Mouse (Mus musculus) embryonic stem cell, embryonic (primary cell): Measurements from ENCODE around the gene Arid5b.

Experiments used
- CTCF ChIA-PET, 4 experiments: fragments of 300-600 bp in 2 of 4; fragments of 350-600 bp in 2 of 4; sonication (Branson Sonifier 250); formaldehyde crosslinking; loops; one replicate each; lab custom pipeline; 2022; ENCODE audit warnings: inconsistent platforms in 2 of 4; lab: Charles Lee
- POLR2A ChIA-PET, 4 experiments: fragments of 300-600 bp in 2 of 4; fragments of 350-600 bp in 2 of 4; sonication (Branson Sonifier 250); formaldehyde crosslinking; loops; one replicate each; lab custom pipeline; 2022; ENCODE audit warnings: antibody characterized with exemption in 4 of 4, inconsistent platforms in 1 of 4; lab: Charles Lee

Gene Arid5b

DNA sequence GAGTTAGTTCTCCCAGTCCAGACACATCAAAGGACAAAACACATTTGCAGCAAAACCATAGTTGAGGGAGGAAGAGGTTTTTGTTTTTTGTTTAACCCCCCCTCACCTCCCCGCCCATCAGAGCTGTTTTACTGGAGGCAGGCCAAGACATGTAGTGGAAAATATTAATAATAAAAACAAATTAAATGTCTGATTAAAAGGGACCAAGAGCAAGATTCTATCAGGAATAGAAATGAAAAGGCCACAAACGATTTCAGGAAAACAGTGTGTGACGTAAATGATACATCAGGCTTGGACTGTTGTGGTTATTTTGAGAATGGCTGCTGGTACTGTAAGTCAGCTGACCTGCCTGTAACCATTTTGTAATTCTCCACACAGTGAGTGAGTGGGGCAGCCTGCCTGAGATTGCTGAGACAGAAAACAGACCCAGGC lies 85.7 kb downstream of the Arid5b start:
- POLR2A ChIA-PET, result interaction anchor here in 3 of 4 experiments (0.6 to 4.6 kb wide), 5 partner anchors 11 to 1160 kb away, joined by 3 to 36 read pairs (median 3); partner anchors contain the start of gene Cdk1 (in 1 of the 3)
- CTCF ChIA-PET, result interaction anchor here in 1 of 4 experiments (0.7 kb wide), 1 partner anchor 19 kb away, joined by 3 read pairs; no protein-coding TSS in a partner anchor

DNA sequence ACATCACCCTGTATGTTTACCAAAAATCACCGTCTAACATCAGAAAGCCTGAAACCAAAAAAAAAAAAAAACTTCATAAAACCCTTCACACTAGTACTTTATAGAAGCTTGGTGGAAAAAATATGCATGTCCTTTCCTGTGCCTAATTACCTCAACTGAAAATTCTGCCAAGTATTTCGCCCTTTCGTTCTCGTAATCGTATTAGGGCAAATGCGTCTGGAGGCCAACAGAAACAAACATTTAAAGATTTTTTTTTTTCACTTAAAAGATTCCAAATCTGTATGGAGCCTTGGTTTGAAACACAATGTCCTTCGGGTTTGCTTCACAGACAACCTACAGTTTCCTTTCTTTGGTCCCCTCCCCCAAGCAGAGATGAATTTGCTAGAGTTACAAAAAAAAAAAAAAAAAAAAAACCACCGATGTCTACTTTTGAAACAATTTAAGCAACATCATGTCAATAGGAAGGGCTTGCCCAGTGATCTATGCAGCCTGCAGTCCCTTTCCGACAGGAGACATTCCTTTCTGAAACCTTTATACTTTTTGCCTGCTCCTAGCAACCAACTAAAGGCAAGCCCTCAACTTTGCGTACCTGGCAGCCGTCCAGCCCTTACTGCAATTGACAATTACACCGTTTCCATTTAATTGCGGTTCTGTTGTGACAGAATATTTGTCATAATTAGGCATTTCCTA lies 86.7 kb downstream of the Arid5b start:
- CTCF ChIA-PET, result no interaction called here
- POLR2A ChIA-PET, result interaction anchor here in 3 of 4 experiments (0.6 to 4.6 kb wide), 6 partner anchors 10 to 976 kb away, joined by 3 to 36 read pairs (median 3); no protein-coding TSS in a partner anchor

DNA sequence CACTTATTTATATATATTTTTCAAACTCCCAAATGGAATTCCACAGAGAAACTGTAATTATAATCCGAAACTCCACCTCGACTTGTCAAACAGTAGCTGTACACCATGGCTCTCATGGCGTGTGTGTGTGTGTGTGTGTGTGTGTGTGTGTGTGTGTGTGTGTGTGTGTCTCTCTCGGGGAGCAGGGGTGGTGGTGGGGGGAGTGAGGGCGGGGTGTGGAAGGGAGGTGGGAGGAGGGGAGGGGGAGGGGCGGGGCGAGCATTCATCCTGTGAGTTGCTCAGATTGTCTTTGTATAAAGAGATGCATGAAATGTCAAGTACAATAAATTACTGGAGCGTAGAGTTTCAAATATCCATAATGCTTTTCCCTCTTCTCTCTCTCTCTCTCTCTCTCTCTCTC lies 87.4 kb downstream of the Arid5b start:
- CTCF ChIA-PET, result no interaction called here
- POLR2A ChIA-PET, result interaction anchor here in 2 of 4 experiments (0.8 to 2.3 kb wide), 3 partner anchors 10 to 21 kb away, joined by 3 to 13 read pairs (median 3); no protein-coding TSS in a partner anchor

DNA sequence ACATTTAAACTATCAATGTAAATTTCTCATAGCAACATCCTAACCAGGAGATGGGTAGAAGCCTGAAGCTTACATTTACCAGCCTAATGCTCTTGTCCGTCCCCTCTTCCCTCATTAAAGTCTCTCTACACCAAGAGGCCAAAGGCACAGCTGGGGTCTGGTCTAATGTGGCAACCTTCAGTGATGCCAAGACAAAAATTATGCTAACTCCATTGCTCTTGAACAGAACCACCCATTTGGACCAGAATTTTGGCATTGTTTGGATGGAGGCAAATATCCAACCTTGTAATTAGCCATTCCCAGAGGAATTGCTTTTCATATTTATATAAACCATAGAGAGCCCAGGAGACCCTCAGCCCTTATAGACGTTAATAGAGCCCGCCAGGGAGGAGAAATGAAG lies 88.7 kb downstream of the Arid5b start:
- ChIA-PET POLR2A (interaction anchor here in 2 of 4 experiments (0.7 to 2.3 kb wide), 5 partner anchors 8 to 41 kb away, joined by 3 to 13 read pairs (median 4); no protein-coding TSS in a partner anchor), CTCF (no interaction called here)

DNA sequence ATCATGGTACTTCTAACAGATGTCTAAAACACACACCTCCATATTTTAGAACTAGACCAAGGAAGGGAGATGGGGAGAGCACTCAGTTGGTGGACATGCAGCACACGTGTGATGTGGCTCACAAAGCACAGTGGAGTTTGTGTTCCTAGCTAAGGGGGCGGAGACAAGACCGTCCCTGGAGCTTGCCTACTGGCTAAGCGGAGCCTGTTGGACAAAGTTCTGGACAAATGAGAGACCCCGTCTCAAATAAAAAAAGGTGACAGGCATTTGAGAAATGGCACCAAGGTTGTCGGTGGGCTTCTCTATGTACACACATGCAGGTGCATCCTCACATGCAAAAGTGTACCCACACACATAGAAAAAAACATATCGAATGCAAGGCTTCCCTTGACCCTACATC lies 95.4 kb downstream of the Arid5b start:
- CTCF ChIA-PET, result interaction anchor here in 2 of 4 experiments (1.2 to 1.5 kb wide), 2 partner anchors 100 kb away, joined by 3 to 4 read pairs; no protein-coding TSS in a partner anchor

DNA sequence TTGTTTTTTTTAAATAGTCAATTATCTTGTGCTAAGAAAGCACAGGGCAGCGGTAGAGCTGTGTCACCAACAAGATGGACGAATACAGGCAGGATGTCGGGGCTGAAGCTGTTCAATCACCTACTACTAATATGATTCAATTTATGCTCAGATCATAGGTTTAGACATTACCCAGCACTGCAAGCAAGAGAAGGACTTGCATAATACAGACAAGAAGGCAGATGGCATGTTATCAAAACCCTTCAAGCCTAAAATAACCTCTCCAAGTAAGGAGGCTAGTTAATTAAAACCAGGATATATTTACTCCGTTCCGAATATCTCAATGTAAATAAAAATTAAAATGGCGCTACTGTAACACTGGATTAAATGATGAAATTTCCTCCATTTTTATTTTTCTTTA lies 96.3 kb downstream of the Arid5b start:
- ChIA-PET POLR2A (interaction anchor here (0.5 to 9.4 kb wide), 42 partner anchors 8 to 173 kb away, joined by 3 to 175 read pairs (median 4); no protein-coding TSS in a partner anchor), CTCF (interaction anchor here in 3 of 4 experiments (1.1 to 1.2 kb wide), 3 partner anchors 10 to 169 kb away, joined by 3 read pairs; no protein-coding TSS in a partner anchor)

More for the DNA sequence above, 95.4 kb downstream of the Arid5b start:
- POLR2A ChIA-PET, result interaction anchor here in 3 of 4 experiments (0.7 to 9.4 kb wide), 37 partner anchors 11 to 100 kb away, joined by 3 to 175 read pairs (median 4); no protein-coding TSS in a partner anchor

DNA sequence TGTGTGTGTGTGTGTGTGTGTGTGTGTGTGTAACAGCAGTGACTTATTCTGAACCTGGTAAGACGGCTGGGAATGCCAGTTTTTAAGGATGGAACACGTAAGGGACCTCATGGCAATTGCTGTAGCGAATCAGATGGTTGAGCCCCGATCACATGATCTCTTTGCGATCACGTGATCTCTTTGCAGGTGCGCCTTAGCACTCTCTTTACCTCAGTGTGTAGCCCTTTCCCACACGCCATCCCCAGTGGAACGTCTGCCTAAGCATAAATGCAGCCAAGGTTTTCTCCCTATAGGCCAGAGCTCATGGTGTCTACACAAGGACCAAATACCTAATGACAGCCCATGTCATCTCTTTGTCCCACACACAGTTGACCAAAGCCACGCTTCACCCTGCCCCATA lies 97.4 kb downstream of the Arid5b start:
- CTCF ChIA-PET, result interaction anchor here in 1 of 4 experiments (1.2 kb wide), 1 partner anchor 9 kb away, joined by 3 read pairs; no protein-coding TSS in a partner anchor
- POLR2A ChIA-PET, result interaction anchor here (0.6 to 9.4 kb wide), 46 partner anchors 9 to 172 kb away, joined by 3 to 175 read pairs (median 4); partner anchors contain the start of gene Arid5b (in 2 of the 4)

DNA sequence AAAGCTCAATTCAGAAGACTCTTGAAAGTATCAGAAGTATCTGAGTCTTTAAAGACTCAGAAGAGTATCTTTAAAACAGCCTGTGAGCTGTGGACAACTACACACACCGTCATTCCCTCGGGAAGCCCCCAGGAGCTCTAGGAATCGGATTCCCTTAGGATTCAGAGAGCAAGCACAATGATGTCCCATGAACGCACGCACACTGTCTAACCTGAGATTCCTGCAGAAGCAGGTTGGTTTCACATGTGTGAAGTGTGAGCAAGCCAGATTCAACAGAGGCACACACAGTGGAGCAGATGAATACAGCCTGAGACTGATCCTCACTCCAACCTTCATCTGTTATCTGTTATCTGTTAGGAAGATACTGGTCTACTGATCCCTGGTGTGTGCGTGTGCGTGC lies 97.8 kb downstream of the Arid5b start:
- POLR2A ChIA-PET, result interaction anchor here (0.5 to 9.4 kb wide), 46 partner anchors 9 to 283 kb away, joined by 3 to 175 read pairs (median 6); partner anchors contain the start of gene Arid5b (in 2 of the 4)
- CTCF ChIA-PET, result no interaction called here

DNA sequence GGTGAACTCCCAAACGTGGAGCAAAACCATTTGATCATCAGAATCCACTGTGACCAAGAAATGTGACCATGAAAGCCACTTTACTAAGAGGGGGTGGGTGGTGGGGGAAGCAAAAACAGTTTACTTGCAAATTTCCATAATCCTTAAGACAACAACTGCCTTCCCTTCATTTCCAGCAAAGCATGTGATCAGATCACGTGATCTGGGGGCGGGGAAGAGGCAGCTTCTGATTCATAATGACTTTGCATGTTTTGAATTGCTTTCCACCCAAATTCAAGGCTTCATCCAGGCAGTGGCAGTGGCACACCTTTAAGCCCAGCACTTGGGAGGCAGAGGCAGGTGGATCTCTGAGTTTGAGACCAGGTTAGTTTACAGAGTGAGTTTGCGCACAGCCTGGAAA lies 98.4 kb downstream of the Arid5b start:
- POLR2A ChIA-PET, result interaction anchor here (0.5 to 9.4 kb wide), 56 partner anchors 8 to 283 kb away, joined by 3 to 175 read pairs (median 6); partner anchors contain the start of gene Arid5b (in 1 of the 4)
- CTCF ChIA-PET, result no interaction called here

DNA sequence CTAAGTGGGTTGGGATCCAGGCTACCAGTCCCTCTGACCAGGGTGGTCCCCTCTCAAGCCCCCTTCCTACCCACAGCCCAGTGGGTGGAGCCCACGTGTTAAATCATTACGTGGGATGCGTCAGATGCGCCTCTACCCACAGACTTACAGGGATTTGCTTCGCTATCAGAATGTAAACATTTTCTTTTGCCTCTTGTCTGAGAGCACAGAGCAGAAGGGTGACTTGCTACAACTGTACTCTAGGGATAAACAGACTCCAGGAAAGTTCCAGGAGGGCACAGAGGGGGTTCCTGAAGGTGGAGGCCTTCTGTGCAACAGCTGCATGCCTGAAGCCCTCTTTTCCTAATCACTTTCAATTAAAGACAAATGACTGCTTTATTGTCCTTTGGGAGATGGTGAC lies 98.8 kb downstream of the Arid5b start:
- ChIA-PET POLR2A (interaction anchor here in 3 of 4 experiments (0.6 to 9.4 kb wide), 55 partner anchors 8 to 858 kb away, joined by 3 to 175 read pairs (median 5); partner anchors contain the start of gene Arid5b (in 1 of the 3)), CTCF (interaction anchor here in 1 of 4 experiments (0.6 kb wide), 1 partner anchor 97 kb away, joined by 4 read pairs; no protein-coding TSS in a partner anchor)

DNA sequence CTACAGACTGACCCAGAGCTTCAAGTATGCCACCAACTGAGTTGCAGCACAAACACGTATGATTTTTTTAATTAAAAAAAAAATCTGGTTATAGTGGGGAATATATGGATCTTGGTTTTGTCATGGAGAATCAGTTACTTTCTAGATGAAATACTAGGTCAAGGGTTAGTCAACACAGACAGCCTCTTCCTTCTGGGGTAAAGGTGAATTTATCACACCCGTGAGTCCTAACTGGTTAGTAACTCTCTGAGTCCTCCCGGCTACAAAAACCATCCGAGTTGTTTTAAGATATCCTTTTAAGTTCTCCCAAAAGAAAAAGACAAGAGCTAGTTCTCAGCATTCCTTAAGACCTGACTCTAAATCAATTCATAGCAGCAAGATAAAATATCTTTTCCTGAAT lies 99.2 kb downstream of the Arid5b start:
- ChIA-PET CTCF (interaction anchor here in 2 of 4 experiments (0.6 kb wide), 2 partner anchors 69 to 97 kb away, joined by 3 to 4 read pairs; no protein-coding TSS in a partner anchor), POLR2A (interaction anchor here (0.6 to 9.4 kb wide), 56 partner anchors 7 to 857 kb away, joined by 3 to 175 read pairs (median 5); partner anchors contain the start of gene Arid5b (in 1 of the 4))

DNA sequence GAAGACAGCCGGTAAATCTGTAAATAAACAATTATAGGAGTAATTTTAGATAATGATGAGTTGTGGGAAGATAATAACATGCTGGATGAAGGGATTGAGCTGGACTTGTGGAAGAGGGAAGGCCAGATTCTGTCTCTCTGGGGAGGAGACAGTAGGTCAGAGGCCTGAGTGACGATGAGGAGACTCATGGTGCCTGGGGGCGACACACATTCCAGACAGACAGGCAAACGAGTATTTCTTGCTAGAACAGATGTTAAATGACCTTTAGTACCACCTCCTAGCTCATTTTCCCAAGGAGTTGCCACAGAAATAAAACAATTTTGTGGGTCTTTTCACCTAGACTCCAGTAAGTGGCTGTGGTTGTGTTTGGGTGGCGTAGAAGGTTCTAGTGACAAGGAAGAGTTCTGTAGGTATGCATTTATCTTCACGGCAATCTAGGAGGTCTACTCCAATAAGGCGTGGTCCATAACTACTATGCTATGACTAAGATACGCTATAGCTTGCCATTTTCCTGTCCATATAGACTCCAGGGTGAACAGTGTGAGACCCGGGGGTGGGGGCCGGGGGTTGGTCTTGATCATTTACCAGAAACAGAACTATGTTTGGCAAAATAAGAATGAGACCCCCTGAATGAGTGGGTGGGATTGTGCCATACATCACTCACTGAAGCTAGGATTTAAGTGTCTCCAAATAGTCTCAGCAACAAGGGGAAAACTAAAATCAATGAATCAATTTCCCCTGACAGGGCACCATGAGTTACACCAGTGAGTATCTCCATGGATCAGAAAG lies 100.6 kb downstream of the Arid5b start:
- POLR2A ChIA-PET, result interaction anchor here in 3 of 4 experiments (0.6 to 9.4 kb wide), 28 partner anchors 10 to 879 kb away, joined by 3 to 175 read pairs (median 6); partner anchors contain the start of gene Arid5b (in 1 of the 3)

DNA sequence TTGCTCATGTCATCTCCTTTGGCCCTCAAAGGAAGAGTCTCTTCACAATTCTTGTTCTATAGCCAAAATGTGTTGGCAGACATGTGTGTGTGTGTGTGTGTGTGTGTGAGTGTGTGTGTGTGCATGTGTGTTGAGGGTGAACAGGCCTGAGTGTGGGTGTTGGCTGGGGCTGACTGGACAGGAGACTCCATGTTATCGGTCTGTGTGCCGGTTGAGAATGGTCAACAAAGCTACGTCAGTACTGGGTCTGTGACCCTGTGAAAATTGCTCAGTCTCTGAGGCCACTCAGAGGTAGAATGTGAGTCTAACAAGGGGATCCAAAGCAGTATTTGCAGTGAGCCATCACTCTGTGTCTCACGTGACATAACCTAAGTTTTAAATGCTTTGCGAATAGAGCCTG lies 102.7 kb downstream of the Arid5b start:
- ChIA-PET CTCF (interaction anchor here in 2 of 4 experiments (0.6 to 1.6 kb wide), 2 partner anchors 107 to 300 kb away, joined by 3 to 4 read pairs; no protein-coding TSS in a partner anchor), POLR2A (interaction anchor here in 2 of 4 experiments (0.6 to 9.4 kb wide), 4 partner anchors 37 to 1218 kb away, joined by 3 to 175 read pairs (median 72); no protein-coding TSS in a partner anchor)

More for the DNA sequence above, 100.6 kb downstream of the Arid5b start:
- CTCF ChIA-PET, result interaction anchor here in 2 of 4 experiments (0.5 kb wide), 2 partner anchors 50 to 356 kb away, joined by 3 to 7 read pairs; no protein-coding TSS in a partner anchor

DNA sequence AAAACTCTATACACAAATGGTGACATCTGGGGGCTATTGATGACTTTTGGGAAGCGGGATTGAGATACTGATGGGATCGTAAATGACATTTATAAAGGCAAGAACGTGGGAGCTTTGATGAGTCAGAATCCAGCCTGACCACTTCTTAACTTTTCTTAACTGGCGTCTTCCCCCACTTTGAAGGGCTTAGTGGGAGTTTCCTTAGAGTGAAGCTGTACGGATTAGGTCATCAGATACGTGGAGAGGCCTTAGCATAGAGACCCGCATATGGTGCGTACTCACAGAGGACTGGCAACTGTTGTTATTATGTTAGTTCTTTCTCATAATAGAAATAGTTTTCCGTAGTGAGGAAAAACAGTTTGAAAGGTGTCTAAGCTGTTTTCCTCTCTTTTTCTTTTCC lies 104.9 kb downstream of the Arid5b start:
- POLR2A ChIA-PET, result interaction anchor here in 2 of 4 experiments (0.6 to 2.6 kb wide), 4 partner anchors 36 to 120 kb away, joined by 3 to 14 read pairs (median 4); no protein-coding TSS in a partner anchor

DNA sequence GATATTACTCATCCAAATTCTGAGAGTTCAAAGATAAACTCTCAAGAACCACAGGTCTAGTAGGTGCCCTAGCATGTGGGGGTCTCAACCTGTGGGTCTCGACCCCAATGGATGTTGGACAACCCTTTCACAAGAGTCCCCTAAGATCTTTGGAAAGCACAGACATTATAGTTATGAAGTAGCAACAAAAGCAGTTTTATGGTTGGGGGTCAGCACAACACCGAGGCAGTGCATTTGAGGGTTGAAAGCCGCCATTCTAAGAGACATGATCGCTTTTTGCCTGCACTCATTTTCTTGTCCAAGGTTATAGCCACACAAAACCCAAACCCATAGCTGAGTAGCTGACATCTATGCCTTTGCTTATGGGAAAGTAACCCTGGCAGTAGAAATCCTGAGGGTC lies 105.6 kb downstream of the Arid5b start:
- CTCF ChIA-PET, result interaction anchor here in 3 of 4 experiments (0.6 to 2.6 kb wide), 7 partner anchors 12 to 705 kb away, joined by 3 to 32 read pairs (median 6); no protein-coding TSS in a partner anchor

More for the DNA sequence above, 104.9 kb downstream of the Arid5b start:
- CTCF ChIA-PET, result interaction anchor here in 1 of 4 experiments (0.7 kb wide), 1 partner anchor 160 kb away, joined by 3 read pairs; no protein-coding TSS in a partner anchor

DNA sequence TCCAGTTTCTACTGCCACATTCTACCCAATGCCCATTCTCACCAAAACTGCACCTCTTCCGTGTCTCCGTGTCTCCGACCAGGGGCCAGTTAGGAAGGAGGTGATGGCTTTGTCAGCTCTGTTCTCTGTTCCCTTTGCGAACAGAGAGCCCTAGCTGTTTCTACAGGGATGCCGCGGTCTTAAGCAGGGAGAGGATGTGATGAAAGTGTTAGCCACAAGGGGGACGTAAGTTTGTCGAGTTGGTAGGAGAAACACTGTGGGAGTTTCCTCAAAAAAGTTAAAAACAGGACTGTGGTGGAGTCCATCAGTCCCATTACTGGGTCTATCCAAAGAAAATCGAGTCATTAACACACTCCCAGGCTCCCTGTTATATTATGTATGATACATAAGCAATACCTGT lies 106.6 kb downstream of the Arid5b start:
- CTCF ChIA-PET, result interaction anchor here (0.5 to 2.6 kb wide), 22 partner anchors 10 to 337 kb away, joined by 3 to 32 read pairs (median 3); no protein-coding TSS in a partner anchor

More for the DNA sequence above, 105.6 kb downstream of the Arid5b start:
- POLR2A ChIA-PET, result interaction anchor here in 2 of 4 experiments (0.5 to 3.4 kb wide), 15 partner anchors 7 to 110 kb away, joined by 3 to 25 read pairs (median 10); no protein-coding TSS in a partner anchor

DNA sequence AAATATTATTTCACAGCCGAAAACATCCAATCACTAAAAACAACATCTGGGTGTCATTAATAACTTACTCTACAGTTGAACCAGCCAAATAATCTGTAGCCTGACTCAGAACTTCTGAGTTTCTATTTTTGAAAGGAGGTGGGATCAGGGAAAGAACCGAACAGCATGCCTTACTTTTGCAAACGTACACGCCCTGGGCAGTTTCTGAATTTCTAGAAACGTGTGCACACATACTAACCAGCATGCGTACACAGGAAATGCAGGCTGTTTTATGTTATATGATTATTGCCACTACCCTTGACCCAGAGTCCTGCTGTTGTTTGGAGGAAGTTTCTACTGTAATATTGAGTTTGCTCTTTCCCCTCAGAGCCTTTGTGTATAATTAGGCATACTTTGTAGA lies 109.9 kb downstream of the Arid5b start:
- POLR2A ChIA-PET, result interaction anchor here in 1 of 4 experiments (0.6 to 6.9 kb wide), 7 partner anchors 12 to 49 kb away, joined by 3 to 54 read pairs (median 4); no protein-coding TSS in a partner anchor
- CTCF ChIA-PET, result interaction anchor here in 3 of 4 experiments (0.5 to 1.3 kb wide), 4 partner anchors 12 to 1284 kb away, joined by 3 to 9 read pairs (median 4); no protein-coding TSS in a partner anchor

More for the DNA sequence above, 106.6 kb downstream of the Arid5b start:
- POLR2A ChIA-PET, result interaction anchor here (0.5 to 3.4 kb wide), 25 partner anchors 8 to 154 kb away, joined by 3 to 25 read pairs (median 5); no protein-coding TSS in a partner anchor
